Mouse (Mus musculus) ovary, postnatal 10 days (tissue): ENCODE data around the gene Ankdd1b.
A peak's percentile ranks its signal among the peaks of the same experiment; 100 is the strongest.

Source experiments
- DNase-seq: peaks from one replicate; pipeline ENCODE4 v3.0.0; 2022; ENCODE audit warnings: low spot score

Gene Ankdd1b

GRCm38 (mm10) chr13:96407040-96407439, 64.0 kb downstream of the Ankdd1b start:
- no peak for DNase-seq

- no peak for DNase-seq
Measured at GRCm38 (mm10) chr13:96405518-96405917, 65.5 kb downstream of the Ankdd1b start.

GRCm38 (mm10) chr13:96401251-96401650, 69.7 kb downstream of the Ankdd1b start:
- no peak for DNase-seq

GRCm38 (mm10) chr13:96389301-96389700, 81.7 kb downstream of the Ankdd1b start:
- DNase-seq: no peak

- DNase-seq: peak; percentile 99
Measured at GRCm38 (mm10) chr13:96388042-96388888, 82.7 kb downstream of the Ankdd1b start, which contains the start of gene Poc5. TSS of gene Poc5 (plus strand) at chr13:96388294.

GRCm38 (mm10) chr13:96377883-96378282, 93.1 kb downstream of the Ankdd1b start:
- no peak for DNase-seq

GRCm38 (mm10) chr13:96376871-96377270, 94.1 kb downstream of the Ankdd1b start:
- DNase-seq: no peak

GRCm38 (mm10) chr13:96375519-96375918, 95.5 kb downstream of the Ankdd1b start:
- no peak for DNase-seq
